Mouse (Mus musculus) intestine, embryonic 14.5 days (tissue): ENCODE results near the gene Zbtb5. TPM values are rescaled to one million over a fixed set of nuclear protein-coding genes. Genes with fewer than 3 reads are reported as not detected.
"Not testable (repeated sequence)": the region's sequence is repeated elsewhere in the genome, so short reads cannot be mapped to it uniquely, and the experiment has no call there.

Experiments used
- ATAC-seq: fragments of 200-750 bp; cut with Nextera tagmentation; replicated peaks from 2 replicates; pipeline ENCODE4 v1.8.0; 2017; ENCODE audit warnings: low read depth, moderate number of reproducible peaks, moderate TSS enrichment, moderate library complexity; ENCODE audit not compliant: low FRiP score, low TSS enrichment
- DNase-seq: peaks from one replicate; pipeline ENCODE4 v3.0.0-alpha.2; 2018; ENCODE audit warnings: low spot score
- H3K27ac ChIP-seq: fragments of 300-500 bp; sonication (generic); 2 replicates; pipeline ENCODE4 v1.5.1; 2014; ENCODE audit warnings: low read depth, mild to moderate bottlenecking, control low read depth
- H3K27me3 ChIP-seq: fragments of 300-500 bp; sonication (generic); replicated peaks from 2 replicates; pipeline ENCODE4 v1.6.1; 2014; ENCODE audit warnings: low read length, control low read depth; ENCODE audit not compliant: control insufficient read depth, insufficient read depth
- H3K36me3 ChIP-seq: fragments of 300-500 bp; sonication (generic); 2 replicates; pipeline ENCODE4 v1.6.1; 2014; ENCODE audit warnings: low read length, control low read depth; ENCODE audit not compliant: control insufficient read depth, insufficient read depth
- H3K4me1 ChIP-seq: fragments of 300-500 bp; sonication (generic); replicated peaks from 2 replicates; pipeline ENCODE4 v1.6.1; 2014; ENCODE audit warnings: low read length, control low read depth, mixed read lengths; ENCODE audit not compliant: control insufficient read depth, insufficient read depth
- H3K4me2 ChIP-seq: fragments of 300-500 bp; sonication (generic); 2 replicates; pipeline ENCODE4 v1.6.1; 2014; ENCODE audit warnings: low read length
- H3K4me3 ChIP-seq: fragments of 300-500 bp; sonication (generic); 2 replicates; pipeline ENCODE4 v1.5.1; 2014; ENCODE audit warnings: low read depth, low read length, control low read depth, mixed read lengths
- H3K9ac ChIP-seq: fragments of 300-500 bp; sonication (generic); 2 replicates; pipeline ENCODE4 v1.6.1; 2014; ENCODE audit warnings: mild to moderate bottlenecking, low read length
- H3K9me3 ChIP-seq: fragments of 300-500 bp; sonication (generic); 2 replicates; pipeline ENCODE4 v1.6.1; 2016; ENCODE audit warnings: low read length, control low read depth; ENCODE audit not compliant: control insufficient read depth
- WGBS: fragments of 180-500 bp; shearing (Covaris S2); extraction: QIAGEN DNeasy Blood & Tissue Kit; methylation state at CpG from one replicate; pipeline ENCODE4 v1.1.7; 2014; 5-methylcytosine and 5-hydroxymethylcytosine counted together
- polyA plus RNA-seq: library from polyadenylated mRNA; unstranded; fragments of >200 nt; fragmentation: Nextera tagmentation; extraction: Ambion mirVana; gene quantifications from 2 replicates; pipeline ENCODE4 v1.2.1, GENCODE M21; 2014

The Zbtb5 gene
- polyA plus RNA-seq, 1 experiment from 2014 or later, result 21.4 TPM

DNA sequence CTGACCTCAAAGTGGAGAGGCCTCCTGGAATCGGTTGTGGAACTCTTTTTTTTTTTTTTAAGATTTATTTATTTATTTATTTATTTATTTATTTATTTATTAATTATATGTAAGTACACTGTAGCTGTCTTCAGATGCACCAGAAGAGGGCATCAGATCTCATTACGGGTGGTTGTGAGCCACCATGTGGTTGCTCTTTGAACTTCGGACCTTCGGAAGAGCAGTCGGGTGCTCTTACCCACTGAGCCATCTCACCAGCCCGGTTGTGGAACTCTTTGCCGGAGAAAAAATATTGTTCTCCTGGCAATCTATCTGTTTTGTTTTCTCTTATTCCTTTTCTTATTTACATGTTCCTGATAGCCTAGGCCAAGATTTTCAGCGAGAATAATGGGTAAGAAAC, 26.7 kb upstream of the Zbtb5 start:
- not testable (repeated sequence) for H3K27me3 ChIP-seq, H3K27ac ChIP-seq, H3K9ac ChIP-seq, H3K9me3 ChIP-seq, H3K4me1 ChIP-seq, H3K4me2 ChIP-seq, DNase-seq, ATAC-seq, H3K4me3 ChIP-seq
- WGBS, result 58% methylated on average over 8 of the region's 8 CpGs
- H3K36me3 ChIP-seq, result peaks cover 42% of the 10 kb centered on the region

- DNase-seq, result no peak
- no peak overlapping the region for H3K27ac ChIP-seq
- H3K4me3 ChIP-seq, result no peak overlapping the region
- H3K27me3 ChIP-seq, result no peaks in the 10 kb centered on the region
- WGBS, result 88% methylated on average over 13 of the region's 13 CpGs
- no peak for ATAC-seq
- H3K4me2 ChIP-seq, result no peak overlapping the region
- H3K4me1 ChIP-seq, result no peaks in the 10 kb centered on the region
- no peak overlapping the region for H3K9ac ChIP-seq
- H3K36me3 ChIP-seq, result peaks cover 41% of the 10 kb centered on the region
- H3K9me3 ChIP-seq, result no peaks in the 10 kb centered on the region
Measured at GRCm38 (mm10) chr4:45037455-45038410, 25.5 kb upstream of the Zbtb5 start.

GRCm38 (mm10) chr4:45036571-45036970, 24.4 kb upstream of the Zbtb5 start:
- H3K9ac ChIP-seq, result no peak overlapping the region
- H3K9me3 ChIP-seq, result no peaks in the 10 kb centered on the region
- no peak overlapping the region for H3K4me3 ChIP-seq
- ATAC-seq, result no peak
- H3K36me3 ChIP-seq, result peaks cover 50% of the 10 kb centered on the region
- no peaks in the 10 kb centered on the region for H3K4me1 ChIP-seq
- DNase-seq, result no peak
- no peak overlapping the region for H3K4me2 ChIP-seq
- H3K27ac ChIP-seq, result no peak overlapping the region
- H3K27me3 ChIP-seq, result no peaks in the 10 kb centered on the region
- WGBS, result 83% methylated on average over 5 of the region's 5 CpGs

DNA sequence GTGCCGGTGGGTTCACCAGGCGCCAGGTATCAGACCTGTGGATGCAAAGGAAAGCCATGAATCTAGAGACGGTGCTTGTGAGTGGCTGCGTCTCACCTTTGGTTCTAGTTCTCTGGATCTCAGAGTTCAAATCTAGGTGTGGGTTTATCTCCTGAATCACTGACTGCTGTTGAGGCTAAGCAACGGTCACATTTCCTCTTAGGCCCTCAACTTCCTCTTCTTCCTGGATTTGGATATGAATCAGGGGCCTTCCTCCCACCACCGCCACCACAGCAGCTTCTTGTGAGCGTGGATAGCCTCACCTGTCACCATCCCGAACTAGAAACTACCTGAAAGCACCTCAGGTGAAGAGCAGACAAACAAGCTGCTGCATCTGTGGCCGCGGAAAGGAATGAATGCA, 23.8 kb upstream of the Zbtb5 start:
- Histone ChIP-seq H3K4me1 (no peaks in the 10 kb centered on the region), H3K4me2 (no peak overlapping the region), H3K4me3 (no peak overlapping the region), H3K9ac (no peak overlapping the region), H3K9me3 (no peaks in the 10 kb centered on the region), H3K27ac (no peak overlapping the region), H3K36me3 (peaks cover 50% of the 10 kb centered on the region), H3K27me3 (no peaks in the 10 kb centered on the region)
- WGBS, result 89% methylated on average over 10 of the region's 10 CpGs
- DNase-seq, result no peak
- ATAC-seq, result no peak

DNA sequence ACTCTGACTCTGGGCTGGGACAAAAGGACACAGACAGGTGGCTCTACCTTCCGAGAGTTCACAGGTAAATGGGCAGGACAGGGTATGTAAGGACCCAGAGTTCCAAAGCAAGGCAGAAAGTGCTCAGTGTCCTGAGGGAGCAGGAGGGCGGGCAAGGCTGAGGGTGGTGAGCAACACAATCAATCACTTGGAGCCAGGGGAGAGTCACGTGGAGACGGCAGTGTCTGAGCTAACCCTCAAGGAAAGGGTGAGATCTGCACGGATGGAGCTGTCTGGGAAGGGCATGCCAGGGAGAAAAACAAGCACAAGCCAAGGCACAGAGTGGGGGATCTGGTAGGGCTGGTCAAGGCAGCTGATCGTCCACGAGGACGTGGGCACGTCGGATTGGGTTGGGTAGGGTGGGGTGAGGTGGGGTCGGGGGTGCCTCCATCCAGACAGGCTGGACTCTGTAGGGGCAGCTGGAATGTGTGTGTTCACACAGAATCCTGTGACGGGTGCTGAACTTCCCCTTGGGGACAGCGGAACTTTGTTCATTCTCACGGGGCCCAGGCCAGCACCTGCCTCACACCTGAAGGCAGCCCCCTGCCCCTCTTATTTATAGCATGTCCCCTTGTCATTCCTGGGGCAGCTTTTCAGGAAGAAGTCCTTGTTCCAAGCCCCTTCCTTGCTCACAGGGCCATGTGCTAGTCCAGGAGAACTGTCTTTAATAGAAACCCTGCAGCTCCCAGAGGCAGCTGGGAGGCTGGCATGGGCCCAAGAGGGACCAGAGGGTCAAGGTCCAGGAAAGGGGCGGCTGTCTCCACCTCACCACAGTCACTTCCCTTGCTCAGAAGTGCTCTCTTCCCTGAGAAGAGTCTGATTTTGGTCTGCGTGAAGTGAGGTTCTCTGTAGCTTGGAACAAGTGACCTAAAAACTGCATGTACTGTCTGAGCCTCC, 22.7 kb upstream of the Zbtb5 start:
- 63% methylated on average over 16 of the region's 16 CpGs for WGBS
- H3K4me1 ChIP-seq, result no peaks in the 10 kb centered on the region
- ATAC-seq, result no peak; the same call in 1 of the 2 replicates
- H3K4me2 ChIP-seq, result no peak overlapping the region
- no peak overlapping the region for H3K4me3 ChIP-seq
- H3K9ac ChIP-seq, result no peak overlapping the region
- no peak for DNase-seq
- H3K27me3 ChIP-seq, result no peaks in the 10 kb centered on the region
- no peak overlapping the region for H3K27ac ChIP-seq
- H3K9me3 ChIP-seq, result no peaks in the 10 kb centered on the region
- H3K36me3 ChIP-seq, result peaks cover 52% of the 10 kb centered on the region

DNA sequence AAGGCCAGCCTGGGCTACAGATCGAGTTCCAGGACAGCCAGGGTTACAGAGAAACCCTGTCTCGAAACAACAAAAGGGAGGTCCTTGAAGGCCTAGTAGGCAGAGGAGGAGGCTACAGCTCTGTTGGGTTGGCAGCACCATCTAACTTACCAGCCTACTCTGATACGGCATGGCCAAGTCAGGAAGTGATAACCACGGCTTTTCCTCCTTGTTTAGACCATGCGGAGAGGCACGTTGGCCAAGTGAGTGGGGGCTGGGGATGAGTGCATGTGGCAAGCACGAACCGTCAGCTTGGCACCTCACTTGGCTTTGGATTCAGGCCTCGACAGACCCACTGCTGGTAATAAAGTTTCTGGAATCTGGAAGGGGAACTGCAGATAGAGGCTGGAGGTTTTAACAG, 20.4 kb upstream of the Zbtb5 start:
- 96% methylated on average over 9 of the region's 9 CpGs for WGBS
- Histone ChIP-seq H3K4me2 (no peak overlapping the region), H3K27ac (no peak overlapping the region), H3K4me1 (no peaks in the 10 kb centered on the region), H3K4me3 (no peak overlapping the region), H3K9ac (no peak overlapping the region), H3K36me3 (peaks cover 65% of the 10 kb centered on the region), H3K9me3 (no peaks in the 10 kb centered on the region), H3K27me3 (no peaks in the 10 kb centered on the region)
- no peak for ATAC-seq
- no peak for DNase-seq

GRCm38 (mm10) chr4:45026459-45026858, 14.2 kb upstream of the Zbtb5 start:
- Histone ChIP-seq H3K27ac (no peak overlapping the region), H3K27me3 (no peaks in the 10 kb centered on the region), H3K36me3 (peaks cover 65% of the 10 kb centered on the region), H3K4me3 (no peak overlapping the region), H3K9ac (no peak overlapping the region), H3K4me2 (no peak overlapping the region), H3K9me3 (no peaks in the 10 kb centered on the region), H3K4me1 (no peaks in the 10 kb centered on the region)
- 92% methylated on average over 4 of the region's 4 CpGs for WGBS
- ATAC-seq (no peak), DNase-seq (no peak)

DNA sequence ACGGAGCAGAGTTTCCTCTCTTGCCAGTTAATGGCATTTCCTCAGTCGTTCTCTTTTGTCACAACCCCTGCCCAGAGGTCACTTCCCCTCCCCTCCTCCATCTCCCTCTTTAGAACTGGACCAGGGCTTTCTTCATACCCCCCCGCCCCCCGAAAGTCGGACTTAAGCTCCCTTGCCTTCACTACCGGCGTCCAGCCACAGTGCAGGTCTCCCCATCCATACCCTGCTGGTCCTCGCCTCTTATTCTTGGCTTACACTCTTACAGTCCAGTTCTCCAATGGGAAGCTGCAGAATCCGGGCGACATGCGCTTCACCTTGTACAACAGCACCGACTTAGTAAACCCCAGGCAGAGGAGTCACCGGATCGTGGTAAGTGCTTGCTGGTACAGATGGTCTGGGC, 6.8 kb upstream of the Zbtb5 start:
- ATAC-seq (peak; percentile 28), DNase-seq (no peak)
- Histone ChIP-seq H3K27me3 (no peaks in the 10 kb centered on the region), H3K4me1 (peaks cover 6% of the 10 kb centered on the region), H3K4me2 (peak overlapping the region; percentile 80), H3K4me3 (peak overlapping the region; percentile 64), H3K27ac (no peak overlapping the region), H3K9ac (peak overlapping the region; percentile 53), H3K9me3 (no peaks in the 10 kb centered on the region), H3K36me3 (peaks cover 18% of the 10 kb centered on the region; the same call in 1 of the 2 replicates)
- WGBS, result 3% methylated on average over 14 of the region's 14 CpGs
